Mouse (Mus musculus): ENCODE results near the gene Olfr1054. TPM values are rescaled to one million over a fixed set of nuclear protein-coding genes. Genes with fewer than 3 reads are reported as not detected.
"Not testable (repeated sequence)": the region's sequence is repeated elsewhere in the genome, so short reads cannot be mapped to it uniquely, and the experiment has no call there.

Olfr1054 gene
- polyA plus RNA-seq (2015; fragmentation: Nextera tagmentation; extraction: Ambion mirVana) = not detected in 2 replicates

GRCm38 (mm10) chr2:86335333-86335732 is at the start of gene Olfr1054:
Gene Olfr1054, minus strand, starts transcription at chr2:86335433.
- Histone ChIP-seq H3K4me1 (replicated peaks; ENCODE audit: insufficient read depth, low read length) (no peaks in the 10 kb centered on the region), H3K4me3 (replicated peaks; ENCODE audit: low read depth, low read length) (no peak within 1 kb of the TSS), H3K9ac (ENCODE audit: low read depth, low read length) (no peak within 1 kb of the TSS), H3K4me2 (ENCODE audit: low read length) (no peak within 1 kb of the TSS), H3K9me3 (replicated peaks; ENCODE audit: low read length) (no peaks in the 10 kb centered on the region), H3K27ac (no peak within 1 kb of the TSS), H3K27me3 (ENCODE audit: insufficient read depth, low read length) (no peaks in the 10 kb centered on the region), H3K36me3 (ENCODE audit: insufficient read depth, low read length) (no peaks in the 10 kb centered on the region)
- no peak for TF ChIP-seq CTCF (IDR thresholded peaks at IDR 0.05; ENCODE audit: low read depth)
- DNase-seq (ENCODE audit: low spot score) (no peak), ATAC-seq (replicated peaks; ENCODE audit: low FRiP score, low read depth) (no peak)
- WGBS = 79% methylated on average over 3 of the region's 3 CpGs

GRCm38 (mm10) chr2:86378293-86378692 is 43.1 kb upstream of the Olfr1054 start, which contains the start of gene Olfr1057:
Gene Olfr1057, minus strand, starts transcription at chr2:86378393.
- Histone ChIP-seq H3K9me3 (replicated peaks; ENCODE audit: low read length) (no peaks in the 10 kb centered on the region), H3K4me3 (replicated peaks; ENCODE audit: low read depth, low read length) (no peak within 1 kb of the TSS), H3K4me2 (ENCODE audit: low read length) (no peak within 1 kb of the TSS), H3K9ac (ENCODE audit: low read depth, low read length) (no peak within 1 kb of the TSS), H3K27ac (no peak within 1 kb of the TSS), H3K4me1 (replicated peaks; ENCODE audit: insufficient read depth, low read length) (no peaks in the 10 kb centered on the region), H3K36me3 (ENCODE audit: insufficient read depth, low read length) (no peaks in the 10 kb centered on the region), H3K27me3 (ENCODE audit: insufficient read depth, low read length) (no peaks in the 10 kb centered on the region)
- ATAC-seq (replicated peaks; ENCODE audit: low FRiP score, low read depth) (no peak), DNase-seq (ENCODE audit: low spot score) (no peak)
- TF ChIP-seq CTCF (IDR thresholded peaks at IDR 0.05; ENCODE audit: low read depth) = no peak

GRCm38 (mm10) chr2:86366342-86366741 is 31.1 kb upstream of the Olfr1054 start:
- WGBS = no CpG with 5 or more reads among the region's 6 CpGs
- not testable (repeated sequence) for H3K4me1 ChIP-seq (replicated peaks; ENCODE audit: insufficient read depth, low read length); DNase-seq (ENCODE audit: low spot score); H3K27ac ChIP-seq; H3K27me3 ChIP-seq (ENCODE audit: insufficient read depth, low read length); H3K36me3 ChIP-seq (ENCODE audit: insufficient read depth, low read length); ATAC-seq (replicated peaks; ENCODE audit: low FRiP score, low read depth); H3K4me2 ChIP-seq (ENCODE audit: low read length); H3K4me3 ChIP-seq (replicated peaks; ENCODE audit: low read depth, low read length); H3K9me3 ChIP-seq (replicated peaks; ENCODE audit: low read length); H3K9ac ChIP-seq (ENCODE audit: low read depth, low read length)

- H3K9me3 ChIP-seq (replicated peaks; ENCODE audit: low read length) = no peaks in the 10 kb centered on the region
- ATAC-seq (replicated peaks; ENCODE audit: low FRiP score, low read depth) = no peak
- TF ChIP-seq CTCF (IDR thresholded peaks at IDR 0.05; ENCODE audit: low read depth) = no peak
- H3K27me3 ChIP-seq (ENCODE audit: insufficient read depth, low read length) = no peaks in the 10 kb centered on the region
- no peak within 1 kb of the TSS for H3K4me3 ChIP-seq (replicated peaks; ENCODE audit: low read depth, low read length)
- H3K36me3 ChIP-seq (ENCODE audit: insufficient read depth, low read length) = no peaks in the 10 kb centered on the region
- no peak within 1 kb of the TSS for H3K4me2 ChIP-seq (ENCODE audit: low read length)
- H3K9ac ChIP-seq (ENCODE audit: low read depth, low read length) = no peak within 1 kb of the TSS
- no peaks in the 10 kb centered on the region for H3K4me1 ChIP-seq (replicated peaks; ENCODE audit: insufficient read depth, low read length)
- DNase-seq (ENCODE audit: low spot score) = no peak
- no peak within 1 kb of the TSS for H3K27ac ChIP-seq
These were observed 27.1 kb upstream of the Olfr1054 start, which contains the start of gene Olfr1056 for GRCm38 (mm10) chr2:86362369-86362768. Gene Olfr1056, minus strand, starts transcription at chr2:86362469.

- H3K27ac ChIP-seq; H3K36me3 ChIP-seq (ENCODE audit: insufficient read depth, low read length); H3K9me3 ChIP-seq (replicated peaks; ENCODE audit: low read length); H3K9ac ChIP-seq (ENCODE audit: low read depth, low read length); H3K4me3 ChIP-seq (replicated peaks; ENCODE audit: low read depth, low read length); H3K4me2 ChIP-seq (ENCODE audit: low read length); H3K27me3 ChIP-seq (ENCODE audit: insufficient read depth, low read length); ATAC-seq (replicated peaks; ENCODE audit: low FRiP score, low read depth); DNase-seq (ENCODE audit: low spot score); H3K4me1 ChIP-seq (replicated peaks; ENCODE audit: insufficient read depth, low read length): not testable (repeated sequence)
- 92% methylated on average over 1 of the region's 1 CpGs for WGBS
These were observed 16.5 kb upstream of the Olfr1054 start for GRCm38 (mm10) chr2:86351751-86352150.

- TF ChIP-seq CTCF (IDR thresholded peaks at IDR 0.05; ENCODE audit: low read depth) = no peak
- ATAC-seq (replicated peaks; ENCODE audit: low FRiP score, low read depth) (no peak), DNase-seq (ENCODE audit: low spot score) (no peak)
- H3K36me3 ChIP-seq (ENCODE audit: insufficient read depth, low read length) = no peaks in the 10 kb centered on the region
- H3K4me3 ChIP-seq (replicated peaks; ENCODE audit: low read depth, low read length) = no peak within 1 kb of the TSS
- WGBS = 76% methylated on average over 5 of the region's 5 CpGs
- H3K9ac ChIP-seq (ENCODE audit: low read depth, low read length) = no peak within 1 kb of the TSS
- no peak within 1 kb of the TSS for H3K4me2 ChIP-seq (ENCODE audit: low read length)
- H3K27ac ChIP-seq = no peak within 1 kb of the TSS
- no peaks in the 10 kb centered on the region for H3K27me3 ChIP-seq (ENCODE audit: insufficient read depth, low read length)
- no peaks in the 10 kb centered on the region for H3K4me1 ChIP-seq (replicated peaks; ENCODE audit: insufficient read depth, low read length)
- no peaks in the 10 kb centered on the region for H3K9me3 ChIP-seq (replicated peaks; ENCODE audit: low read length)
These were observed 15.0 kb upstream of the Olfr1054 start, which contains the start of gene Olfr1055 for GRCm38 (mm10) chr2:86350184-86350583. Gene Olfr1055, minus strand, starts transcription at chr2:86350284.

- ATAC-seq (replicated peaks; ENCODE audit: low FRiP score, low read depth) (no peak), DNase-seq (ENCODE audit: low spot score) (no peak)
- H3K9me3 ChIP-seq (replicated peaks; ENCODE audit: low read length) = no peaks in the 10 kb centered on the region
- no peak within 1 kb of the TSS for H3K4me3 ChIP-seq (replicated peaks; ENCODE audit: low read depth, low read length)
- H3K36me3 ChIP-seq (ENCODE audit: insufficient read depth, low read length) = no peaks in the 10 kb centered on the region
- H3K9ac ChIP-seq (ENCODE audit: low read depth, low read length) = no peak within 1 kb of the TSS
- no peak within 1 kb of the TSS for H3K4me2 ChIP-seq (ENCODE audit: low read length)
- TF ChIP-seq CTCF (IDR thresholded peaks at IDR 0.05; ENCODE audit: low read depth) = no peak
- H3K4me1 ChIP-seq (replicated peaks; ENCODE audit: insufficient read depth, low read length) = no peaks in the 10 kb centered on the region
- no peaks in the 10 kb centered on the region for H3K27me3 ChIP-seq (ENCODE audit: insufficient read depth, low read length)
- WGBS = 68% methylated on average over 3 of the region's 3 CpGs
- no peak within 1 kb of the TSS for H3K27ac ChIP-seq
These were observed 20.0 kb downstream of the Olfr1054 start, which contains the start of gene Olfr1053 for GRCm38 (mm10) chr2:86315184-86315583. Gene Olfr1053, minus strand, starts transcription at chr2:86315284.
